Mouse (Mus musculus): ENCODE results near the gene Il2. TPM values are rescaled to one million over a fixed set of nuclear protein-coding genes. Genes with fewer than 3 reads are reported as not detected.

The Il2 gene
- polyA plus RNA-seq (2015; fragmentation: Nextera tagmentation; extraction: Ambion mirVana): 0.40 and 0.44 TPM in 2 replicates

GRCm38 (mm10) chr3:37125655-37126054, at the start of gene Il2:
Il2 (minus strand) TSS chr3:37125959.
- no peak for ATAC-seq (ENCODE audit: insufficient read depth, low FRiP score, low read depth)
- H3K9me3 ChIP-seq: no peaks in the 10 kb centered on the region
- 71% methylated on average over 4 of the region's 4 CpGs for WGBS

GRCm38 (mm10) chr3:37174711-37175572, 49.2 kb upstream of the Il2 start:
- no peak overlapping the region for H3K9ac ChIP-seq
- no peak overlapping the region for H3K4me2 ChIP-seq
- H3K4me3 ChIP-seq (replicated peaks): no peak overlapping the region
- no peaks in the 10 kb centered on the region for H3K27me3 ChIP-seq (replicated peaks)
- 58% methylated on average over 10 of the region's 10 CpGs for WGBS
- no peak for ATAC-seq (ENCODE audit: insufficient read depth, low FRiP score, low read depth)
- no peak overlapping the region for H3K27ac ChIP-seq
- no peaks in the 10 kb centered on the region for H3K36me3 ChIP-seq
- no peaks in the 10 kb centered on the region for H3K4me1 ChIP-seq
- H3K9me3 ChIP-seq: no peaks in the 10 kb centered on the region

More at GRCm38 (mm10) chr3:37125655-37126054, at the start of gene Il2:
- no peak within 1 kb of the TSS for H3K4me3 ChIP-seq (replicated peaks)
- H3K27me3 ChIP-seq (replicated peaks): no peaks in the 10 kb centered on the region
- H3K36me3 ChIP-seq: no peaks in the 10 kb centered on the region
- no peak within 1 kb of the TSS for H3K9ac ChIP-seq
- H3K4me1 ChIP-seq: no peaks in the 10 kb centered on the region
- H3K4me2 ChIP-seq: no peak within 1 kb of the TSS
- no peak within 1 kb of the TSS for H3K27ac ChIP-seq

GRCm38 (mm10) chr3:37173285-37173684, 47.5 kb upstream of the Il2 start:
- Histone ChIP-seq H3K27me3 (replicated peaks) (no peaks in the 10 kb centered on the region), H3K4me1 (no peaks in the 10 kb centered on the region), H3K36me3 (no peaks in the 10 kb centered on the region), H3K27ac (no peak overlapping the region), H3K9me3 (no peaks in the 10 kb centered on the region), H3K4me2 (no peak overlapping the region), H3K9ac (no peak overlapping the region), H3K4me3 (replicated peaks) (no peak overlapping the region)
- no peak for ATAC-seq (ENCODE audit: insufficient read depth, low FRiP score, low read depth)
- 83% methylated on average over 8 of the region's 8 CpGs for WGBS

GRCm38 (mm10) chr3:37169283-37169682, 43.5 kb upstream of the Il2 start:
- WGBS: 86% methylated on average over 2 of the region's 2 CpGs
- H3K36me3 ChIP-seq: no peaks in the 10 kb centered on the region
- H3K9ac ChIP-seq: no peak overlapping the region

DNA sequence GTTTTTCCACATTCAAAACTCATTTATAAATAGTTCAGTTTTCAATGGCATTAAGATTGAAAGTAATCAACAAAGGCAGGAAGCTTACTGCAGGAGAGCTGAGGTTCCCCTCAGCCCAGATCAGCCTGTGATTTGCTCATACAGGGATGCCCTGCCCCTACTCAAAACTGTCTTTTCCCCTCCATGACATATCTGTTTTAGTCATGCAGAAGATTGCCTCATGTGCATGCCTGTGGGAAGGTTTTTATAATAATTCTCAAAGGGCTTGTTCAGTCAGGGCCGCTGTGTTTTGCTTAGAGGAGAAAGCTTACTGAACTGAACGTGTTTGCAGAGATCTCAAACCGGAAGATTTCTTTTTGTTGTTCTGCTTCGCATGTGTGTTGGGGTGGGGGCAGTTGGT, 35.3 kb upstream of the Il2 start:
- Histone ChIP-seq H3K36me3 (no peaks in the 10 kb centered on the region), H3K4me2 (no peak overlapping the region), H3K27ac (no peak overlapping the region), H3K27me3 (replicated peaks) (no peaks in the 10 kb centered on the region), H3K4me1 (no peaks in the 10 kb centered on the region), H3K9me3 (no peaks in the 10 kb centered on the region), H3K9ac (no peak overlapping the region), H3K4me3 (replicated peaks) (no peak overlapping the region)
- no peak for ATAC-seq (ENCODE audit: insufficient read depth, low FRiP score, low read depth)
- WGBS: 75% methylated on average over 4 of the region's 4 CpGs

More at GRCm38 (mm10) chr3:37169283-37169682, 43.5 kb upstream of the Il2 start:
- H3K4me1 ChIP-seq: no peaks in the 10 kb centered on the region
- no peak overlapping the region for H3K4me2 ChIP-seq
- no peaks in the 10 kb centered on the region for H3K9me3 ChIP-seq
- H3K27ac ChIP-seq: no peak overlapping the region
- H3K27me3 ChIP-seq (replicated peaks): no peaks in the 10 kb centered on the region
- H3K4me3 ChIP-seq (replicated peaks): no peak overlapping the region
- ATAC-seq (ENCODE audit: insufficient read depth, low FRiP score, low read depth): no peak

DNA sequence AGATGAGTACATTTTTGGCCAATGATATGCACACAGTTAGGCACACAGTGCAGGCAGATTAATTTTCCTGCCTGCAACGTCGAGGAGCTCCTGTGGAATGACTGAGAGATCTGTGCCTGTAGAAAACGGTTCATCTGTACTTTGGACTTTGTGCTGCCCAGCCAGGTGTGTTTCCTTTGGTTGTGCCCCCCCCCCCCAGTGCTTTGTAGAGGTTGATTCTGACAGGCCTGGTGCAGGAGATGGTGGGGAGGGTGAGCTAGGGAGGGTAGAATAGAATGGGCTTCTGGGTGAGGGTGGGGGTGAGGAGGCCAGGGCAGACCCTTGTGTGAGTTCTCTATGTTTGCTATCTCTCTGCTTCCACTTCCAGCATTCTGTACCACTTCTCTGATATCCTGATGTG, 32.5 kb upstream of the Il2 start:
- WGBS: 58% methylated on average over 3 of the region's 3 CpGs
- Histone ChIP-seq H3K4me1 (no peaks in the 10 kb centered on the region), H3K27ac (no peak overlapping the region), H3K4me3 (replicated peaks) (no peak overlapping the region), H3K9me3 (no peaks in the 10 kb centered on the region), H3K36me3 (no peaks in the 10 kb centered on the region), H3K4me2 (no peak overlapping the region), H3K27me3 (replicated peaks) (no peaks in the 10 kb centered on the region), H3K9ac (no peak overlapping the region)
- peak; percentile 16; the same call in 1 of the 2 replicates for ATAC-seq (ENCODE audit: insufficient read depth, low FRiP score, low read depth)

GRCm38 (mm10) chr3:37157082-37157481, 31.3 kb upstream of the Il2 start:
- Histone ChIP-seq H3K27me3 (replicated peaks) (no peaks in the 10 kb centered on the region), H3K4me1 (no peaks in the 10 kb centered on the region), H3K27ac (no peak overlapping the region), H3K9me3 (no peaks in the 10 kb centered on the region), H3K9ac (no peak overlapping the region), H3K36me3 (no peaks in the 10 kb centered on the region), H3K4me2 (no peak overlapping the region), H3K4me3 (replicated peaks) (no peak overlapping the region)
- ATAC-seq (ENCODE audit: insufficient read depth, low FRiP score, low read depth): no peak
- 67% methylated on average over 8 of the region's 8 CpGs for WGBS

DNA sequence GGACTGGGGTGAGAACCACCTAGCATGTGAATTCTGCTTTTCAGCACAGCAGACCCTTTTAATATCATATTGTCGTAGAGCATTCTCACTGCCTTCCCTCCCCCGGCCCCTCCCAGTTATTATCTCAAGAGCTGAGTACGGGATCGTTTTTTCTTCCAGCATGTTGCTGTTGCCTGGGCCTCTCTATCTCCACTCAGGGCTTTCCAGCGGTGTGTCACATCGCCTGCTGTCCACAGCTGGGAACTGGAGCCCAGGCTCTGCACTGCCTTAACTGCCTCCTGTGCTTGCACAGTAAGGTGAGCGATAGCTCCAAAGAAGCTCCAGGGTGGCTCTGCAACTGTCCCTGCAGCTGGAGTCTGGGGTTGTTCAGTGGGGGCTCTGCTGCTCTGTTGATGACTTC, 28.6 kb upstream of the Il2 start:
- WGBS: 52% methylated on average over 7 of the region's 7 CpGs
- Histone ChIP-seq H3K9ac (no peak overlapping the region), H3K4me1 (no peaks in the 10 kb centered on the region), H3K4me2 (no peak overlapping the region), H3K27ac (no peak overlapping the region), H3K27me3 (replicated peaks) (no peaks in the 10 kb centered on the region), H3K36me3 (no peaks in the 10 kb centered on the region), H3K9me3 (no peaks in the 10 kb centered on the region), H3K4me3 (replicated peaks) (no peak overlapping the region)
- peak; percentile 21; the same call in 1 of the 2 replicates for ATAC-seq (ENCODE audit: insufficient read depth, low FRiP score, low read depth)

DNA sequence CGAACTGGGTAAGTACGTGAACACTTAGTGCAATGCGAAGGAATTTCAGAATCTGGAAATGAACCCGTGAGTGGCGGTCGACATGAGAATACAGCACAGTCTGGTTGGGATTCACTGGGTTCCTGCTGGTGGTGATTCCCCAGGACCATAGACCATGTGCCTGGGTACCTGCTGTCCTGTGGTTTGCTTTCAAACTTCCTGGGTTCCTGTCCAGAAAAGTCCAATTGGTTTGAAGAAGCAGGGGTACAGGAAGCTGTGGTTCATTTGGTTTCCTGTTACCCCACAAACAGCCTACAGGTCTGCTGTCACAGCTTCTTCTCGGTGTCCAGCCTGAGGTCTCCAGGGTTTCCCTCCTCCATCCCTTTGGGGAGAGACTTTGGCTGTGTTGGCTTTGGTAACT, 27.2 kb upstream of the Il2 start:
- no peak for ATAC-seq (ENCODE audit: insufficient read depth, low FRiP score, low read depth)
- H3K27me3 ChIP-seq (replicated peaks): no peaks in the 10 kb centered on the region
- no peak overlapping the region for H3K4me2 ChIP-seq
- H3K36me3 ChIP-seq: no peaks in the 10 kb centered on the region
- no peaks in the 10 kb centered on the region for H3K9me3 ChIP-seq
- no peak overlapping the region for H3K9ac ChIP-seq
- H3K4me3 ChIP-seq (replicated peaks): no peak overlapping the region
- H3K4me1 ChIP-seq: no peaks in the 10 kb centered on the region
- H3K27ac ChIP-seq: no peak overlapping the region
- 85% methylated on average over 7 of the region's 7 CpGs for whole genome bisulfite sequencing

- no peaks in the 10 kb centered on the region for H3K36me3 ChIP-seq
- 73% methylated on average over 10 of the region's 10 CpGs for WGBS
- H3K4me3 ChIP-seq (replicated peaks): no peak overlapping the region
- no peaks in the 10 kb centered on the region for H3K4me1 ChIP-seq
- H3K9ac ChIP-seq: no peak overlapping the region
- no peaks in the 10 kb centered on the region for H3K9me3 ChIP-seq
- no peaks in the 10 kb centered on the region for H3K27me3 ChIP-seq (replicated peaks)
- H3K27ac ChIP-seq: no peak overlapping the region
- no peak for ATAC-seq (ENCODE audit: insufficient read depth, low FRiP score, low read depth)
- no peak overlapping the region for H3K4me2 ChIP-seq
Measured at GRCm38 (mm10) chr3:37152274-37152673, 26.5 kb upstream of the Il2 start.

GRCm38 (mm10) chr3:37146810-37147209, 21.1 kb upstream of the Il2 start:
- Histone ChIP-seq H3K27ac (no peak overlapping the region), H3K36me3 (no peaks in the 10 kb centered on the region), H3K4me2 (no peak overlapping the region), H3K4me3 (replicated peaks) (no peak overlapping the region), H3K9me3 (no peaks in the 10 kb centered on the region), H3K4me1 (no peaks in the 10 kb centered on the region), H3K9ac (no peak overlapping the region), H3K27me3 (replicated peaks) (no peaks in the 10 kb centered on the region)
- 66% methylated on average over 7 of the region's 7 CpGs for WGBS
- ATAC-seq (ENCODE audit: insufficient read depth, low FRiP score, low read depth): no peak

DNA sequence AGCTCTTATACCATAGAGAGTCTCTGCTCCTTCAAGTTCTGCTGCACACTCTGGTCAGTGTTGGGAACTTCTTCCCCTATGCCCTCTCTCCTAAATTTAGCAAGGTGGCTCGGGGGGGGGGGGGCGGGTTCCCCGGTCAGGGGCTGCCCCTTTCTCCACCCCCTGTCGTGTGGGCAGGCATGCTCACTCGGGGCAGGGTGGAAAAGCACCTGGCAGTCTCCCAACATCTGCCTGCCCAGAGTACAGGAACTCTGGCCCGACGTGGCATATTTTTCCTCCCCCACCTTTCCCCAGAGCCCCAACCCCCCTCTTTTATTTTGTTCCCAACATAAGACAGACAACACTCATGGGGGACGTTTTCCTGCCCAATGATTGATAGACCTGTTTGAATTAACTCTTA, 20.6 kb upstream of the Il2 start:
- Histone ChIP-seq H3K4me3 (replicated peaks) (no peak overlapping the region), H3K9me3 (no peaks in the 10 kb centered on the region), H3K4me2 (no peak overlapping the region), H3K27me3 (replicated peaks) (no peaks in the 10 kb centered on the region), H3K36me3 (no peaks in the 10 kb centered on the region), H3K9ac (no peak overlapping the region), H3K27ac (no peak overlapping the region), H3K4me1 (no peaks in the 10 kb centered on the region)
- no peak for ATAC-seq (ENCODE audit: insufficient read depth, low FRiP score, low read depth)
- WGBS: 18% methylated on average over 8 of the region's 8 CpGs
